Mouse (Mus musculus) heart, postnatal 25 days (tissue): Measurements from ENCODE around the gene Fmnl1. TPM values are rescaled to one million over a fixed set of nuclear protein-coding genes. Genes with fewer than 3 reads are reported as not detected.

Experiments used
- DNase-seq: peaks from one replicate; pipeline ENCODE4 v3.0.0; 2022; ENCODE audit warnings: low spot score
- intact Hi-C: fragments of 180-260 bp; cut with DNase I; formaldehyde crosslinking; loops from one replicate; pipeline ENCODE4 v1.15.1; 2025
- total RNA-seq, 2 experiments: library from RNA; stranded (reverse); gene quantifications; 2 replicates each; pipeline ENCODE4 v1.2.3; 2021

Gene Fmnl1
- 10 to 100 TPM; 15.1 to 18.2 TPM for total RNA-seq

DNA sequence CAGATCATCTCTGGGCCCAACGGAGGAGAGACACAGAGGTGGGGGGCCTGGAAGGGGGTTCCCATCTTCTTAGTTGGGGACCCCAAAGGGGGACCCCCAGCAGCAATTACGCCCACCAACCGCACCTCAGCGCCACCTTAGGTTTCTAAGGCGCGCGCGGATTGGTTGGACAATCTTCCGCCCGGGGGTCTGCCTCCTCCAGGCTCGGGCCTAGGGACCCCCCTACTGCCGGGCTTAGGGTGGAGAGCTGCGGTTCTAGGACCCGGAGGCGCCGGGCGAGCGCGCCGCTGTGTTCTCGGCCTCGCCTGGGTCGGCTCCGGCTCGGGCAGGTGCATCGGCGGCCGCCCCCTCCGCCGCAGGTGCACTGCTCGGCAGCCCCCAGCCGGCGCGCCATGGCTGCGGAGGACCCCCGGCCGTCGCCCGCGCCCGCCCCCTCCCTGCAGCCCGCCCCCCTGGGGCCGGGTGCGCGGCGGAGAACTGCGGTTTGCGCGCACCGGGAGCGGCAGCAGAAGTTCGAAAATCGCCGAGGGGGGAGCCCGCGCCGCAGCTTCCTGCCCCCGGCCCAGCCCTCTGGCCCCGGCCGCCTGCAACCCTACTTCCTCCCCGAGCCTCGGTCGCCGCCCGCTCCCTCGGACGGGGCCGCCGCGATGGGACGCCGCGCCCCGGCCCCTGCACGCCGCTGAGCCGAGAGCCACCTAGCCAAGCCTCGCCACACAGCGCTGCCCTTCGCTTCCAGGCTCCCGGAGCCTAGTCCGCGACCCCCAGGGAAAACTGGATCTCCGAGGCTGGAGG, at the start of gene Fmnl1:
TSS of gene Fmnl1 (plus strand) at position 614 of the 792 bp plus-strand sequence.
- intact Hi-C loops = loop anchor here (1.0 to 2.0 kb wide), 2 partner anchors 56 to 62 kb away; no protein-coding TSS in a partner anchor
- no peak for DNase-seq

DNA sequence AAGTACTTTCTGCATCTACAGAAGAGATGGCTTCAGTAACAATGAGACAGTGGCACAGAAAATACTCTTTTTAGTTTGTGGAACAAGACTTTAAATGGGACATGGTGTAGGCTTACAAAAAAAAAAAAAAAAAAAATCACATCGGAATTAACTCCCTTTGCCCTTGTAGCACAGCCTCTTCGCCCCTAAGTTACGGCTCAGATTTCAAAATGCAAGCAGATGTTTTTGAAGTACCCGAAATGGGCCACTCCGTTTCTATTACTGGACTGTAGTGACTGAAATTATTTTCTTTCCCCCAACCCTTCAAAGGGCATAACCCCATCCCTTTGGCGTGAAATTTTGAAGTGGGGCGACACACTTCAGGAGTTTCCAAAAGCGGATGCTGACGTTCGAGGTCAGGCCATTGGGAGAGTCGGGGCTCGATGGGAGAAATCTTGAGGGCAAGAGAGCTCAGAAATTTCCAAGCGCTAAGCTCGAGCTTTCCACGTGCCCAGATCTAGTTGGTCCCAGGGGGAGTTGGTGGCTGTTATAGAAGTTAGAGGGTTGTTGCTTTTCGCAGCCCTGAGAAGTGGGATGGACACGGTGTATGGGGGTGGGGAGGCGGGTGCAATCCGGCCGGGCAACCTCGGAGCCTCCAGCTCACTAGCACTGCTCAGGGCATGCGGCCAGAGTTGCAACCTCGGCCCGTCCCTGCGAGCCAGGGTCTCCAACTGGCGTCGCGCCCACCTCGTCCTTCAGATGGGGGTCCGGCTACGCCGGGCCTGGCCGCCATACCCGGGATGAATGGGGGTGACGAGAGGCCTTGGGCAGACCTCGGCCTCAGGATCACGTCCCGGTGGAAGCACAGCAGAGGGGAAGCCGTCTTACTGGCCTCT, 39.0 kb upstream of the Fmnl1 start, which contains the start of gene Hexim2:
TSS of gene Hexim2 (plus strand) at position 729 of the 875 bp plus-strand sequence.
- peak; percentile 55 for DNase-seq
- intact Hi-C loops = loop anchor here (1.0 kb wide), 1 partner anchor 14 kb away; no protein-coding TSS in a partner anchor

DNA sequence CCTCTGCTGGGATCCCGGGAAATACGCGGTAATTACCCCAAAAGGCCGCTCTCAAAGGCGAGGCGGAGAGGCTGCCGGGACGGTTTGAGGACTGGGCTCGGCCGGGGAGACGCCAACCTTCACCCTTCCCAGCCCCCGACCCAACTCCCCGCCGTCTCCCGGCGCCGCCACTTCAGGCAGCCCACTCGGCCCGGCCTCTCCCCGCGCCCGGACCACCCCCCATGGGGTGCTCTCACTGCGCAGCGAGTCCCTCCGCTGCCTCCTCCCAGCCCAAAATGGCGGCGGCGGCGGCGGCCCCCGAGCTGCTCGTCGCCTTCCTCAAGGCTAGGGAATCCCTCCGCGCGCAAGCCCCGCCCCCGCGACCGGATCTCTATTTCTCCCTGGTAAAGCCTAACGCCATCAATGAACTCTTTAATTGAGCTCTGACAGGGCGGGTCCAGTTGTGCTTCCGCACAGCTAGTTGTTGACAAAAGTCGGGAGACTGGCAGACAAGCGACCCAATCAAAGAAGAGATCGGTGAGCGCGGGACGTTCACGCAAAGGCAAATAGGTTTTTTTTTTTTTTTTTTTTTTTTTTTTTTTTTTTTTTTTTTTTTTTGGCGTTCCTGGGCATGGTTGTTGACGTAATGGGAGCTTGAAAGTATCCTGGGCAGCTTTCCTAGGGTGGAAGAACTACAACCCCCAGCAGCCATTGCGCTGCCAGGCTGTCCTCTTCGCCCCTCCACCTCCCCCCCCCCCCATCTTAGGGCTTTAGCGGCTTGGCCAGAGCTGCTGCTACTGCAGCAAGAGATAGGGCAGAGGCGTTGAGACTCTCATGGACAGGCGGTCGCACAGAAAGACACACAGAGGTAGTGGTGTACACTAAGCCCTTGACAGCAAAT, 38.1 kb upstream of the Fmnl1 start:
- peak; percentile 99 for DNase-seq
- intact Hi-C loops = loop anchor here (1.0 kb wide), 1 partner anchor 15 kb away; no protein-coding TSS in a partner anchor

DNA sequence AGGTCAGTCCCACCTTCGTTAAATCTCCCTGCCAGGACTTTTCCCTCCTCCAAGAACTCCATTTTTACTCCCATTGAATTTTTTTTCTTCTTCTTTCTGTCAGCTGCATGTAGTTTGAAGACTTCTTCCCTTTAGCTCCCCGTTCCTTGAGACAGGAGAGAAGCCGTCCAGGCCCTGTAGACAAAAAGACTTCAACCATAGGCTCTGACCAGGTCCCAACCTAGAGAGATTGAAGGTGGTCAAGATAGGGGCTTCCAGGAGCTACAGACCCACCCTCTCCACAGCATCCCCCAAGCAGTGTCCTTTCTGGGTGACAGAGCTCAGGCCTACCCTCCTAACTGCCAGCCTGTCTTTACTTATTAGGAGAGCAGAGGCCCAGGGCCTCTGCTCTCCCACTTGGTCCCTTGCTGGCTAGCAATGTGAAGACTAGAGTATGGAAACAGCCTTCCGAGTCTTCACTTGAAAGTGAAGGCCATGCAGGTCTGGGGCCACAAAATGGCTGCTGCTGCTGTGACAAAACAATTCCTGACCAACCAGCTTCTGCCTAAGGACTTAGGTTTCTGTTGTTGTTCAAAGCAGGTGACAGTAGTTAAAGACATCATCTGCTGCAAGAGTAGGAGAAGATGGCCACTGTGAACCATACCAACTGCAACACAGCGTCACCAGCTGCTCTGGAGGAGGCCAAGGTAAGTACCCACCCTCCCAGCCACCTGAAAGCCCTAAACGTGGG, 37.3 kb upstream of the Fmnl1 start:
- intact Hi-C loops = no loop called here
- DNase-seq = no peak

DNA sequence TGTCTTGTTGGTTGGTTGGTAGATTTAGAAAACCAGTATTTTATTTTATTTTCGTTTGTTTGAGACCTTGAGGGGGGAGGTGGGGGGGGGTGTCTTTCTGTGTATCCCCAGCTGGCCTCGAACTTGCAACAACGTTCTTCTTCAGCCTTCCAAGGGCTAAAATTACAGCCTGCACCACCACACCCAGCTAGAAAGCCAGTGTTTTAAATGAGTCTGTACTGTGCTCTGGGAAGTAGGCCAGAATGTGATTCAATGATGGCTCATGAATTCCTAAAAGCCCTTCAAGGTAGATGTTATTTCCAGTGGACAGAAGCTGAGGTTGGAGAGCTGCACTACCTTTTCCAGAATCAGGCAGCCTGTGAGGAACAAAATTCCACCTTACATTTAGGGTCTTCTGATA, 36.7 kb upstream of the Fmnl1 start:
- intact Hi-C loops = no loop called here
- no peak for DNase-seq

DNA sequence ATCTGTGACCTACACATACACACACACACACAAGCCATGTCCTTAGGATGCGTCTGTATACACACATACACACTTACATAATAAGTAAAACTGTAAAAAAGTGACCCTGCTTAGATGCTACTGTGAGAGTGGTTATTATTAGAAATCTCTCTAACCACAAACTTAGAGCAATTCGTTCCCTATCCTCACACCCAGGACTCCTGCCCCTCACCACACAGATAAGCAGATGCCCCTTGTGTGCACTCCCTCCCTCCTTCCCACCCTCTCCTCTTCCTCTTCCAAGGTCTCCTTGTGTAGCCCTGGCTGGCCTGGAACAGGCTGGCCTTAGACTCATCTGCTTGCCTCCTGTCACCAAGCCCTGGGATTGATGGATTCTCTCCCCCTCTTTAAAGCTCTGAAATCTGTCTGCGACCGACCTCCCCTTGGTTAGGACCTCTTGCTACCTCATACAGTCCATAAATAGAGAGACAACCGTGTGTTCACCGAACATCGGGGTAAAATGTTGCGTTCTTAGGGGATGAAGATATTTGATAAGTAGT, 34.8 kb upstream of the Fmnl1 start:
- intact Hi-C loops = no loop called here
- no peak for DNase-seq

DNA sequence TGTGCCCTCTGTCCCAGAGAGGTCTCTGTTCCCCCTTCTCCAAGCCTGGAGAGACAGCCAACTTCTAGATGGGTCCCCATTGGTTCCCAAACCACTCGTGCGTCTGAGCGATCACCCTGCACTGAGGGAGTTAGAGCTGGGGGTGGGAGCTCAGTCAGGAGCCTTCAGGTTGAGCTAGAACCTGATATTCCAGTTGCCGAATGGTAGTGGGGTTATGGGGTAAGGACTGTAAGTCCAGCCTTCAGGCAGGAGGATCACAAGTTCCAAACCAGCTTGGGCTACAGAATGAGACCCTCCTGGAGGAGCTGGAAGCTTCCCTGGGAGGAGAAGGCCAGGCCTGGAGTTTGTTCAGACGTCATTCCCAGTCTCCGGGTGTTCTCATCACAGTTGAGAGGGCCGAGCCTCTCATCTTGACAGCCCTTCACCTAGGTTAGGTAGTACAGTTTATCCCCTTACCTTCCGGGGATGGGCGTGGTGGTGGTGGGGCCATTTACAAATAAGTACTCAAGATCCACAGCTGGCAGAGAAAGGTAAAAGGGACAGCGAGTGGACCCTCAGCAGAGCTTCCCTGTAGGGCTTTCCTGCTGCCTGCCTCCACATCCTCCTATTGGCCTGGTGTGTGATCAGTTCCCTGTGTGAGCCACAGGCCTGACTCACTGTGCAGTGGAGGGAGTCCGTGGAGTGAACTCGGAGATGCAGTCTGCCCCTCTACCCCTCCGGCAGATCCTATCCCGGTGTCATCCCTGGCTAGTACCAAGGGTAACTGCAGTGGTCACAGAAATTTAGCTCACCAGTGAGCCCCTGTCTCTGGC, 30.8 kb upstream of the Fmnl1 start:
- intact Hi-C loops = no loop called here
- DNase-seq = no peak

DNA sequence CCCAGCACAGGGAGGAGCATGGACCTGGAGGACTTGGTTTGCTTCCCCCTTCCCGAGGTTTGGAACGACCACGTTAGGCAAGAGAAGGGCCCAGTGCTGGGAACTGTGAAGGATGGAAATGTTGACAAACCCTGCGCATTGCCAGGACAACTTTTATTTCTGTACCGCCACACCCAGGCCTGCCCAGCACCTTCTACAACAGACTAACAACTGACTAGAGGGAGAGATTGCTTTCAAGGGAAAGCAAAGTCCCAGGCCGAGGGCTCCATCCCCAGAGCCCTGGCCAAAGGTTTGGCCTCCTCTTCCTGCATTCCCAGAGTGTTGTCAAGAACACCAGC, 30.2 kb upstream of the Fmnl1 start:
- no peak for DNase-seq
- intact Hi-C loops = no loop called here

DNA sequence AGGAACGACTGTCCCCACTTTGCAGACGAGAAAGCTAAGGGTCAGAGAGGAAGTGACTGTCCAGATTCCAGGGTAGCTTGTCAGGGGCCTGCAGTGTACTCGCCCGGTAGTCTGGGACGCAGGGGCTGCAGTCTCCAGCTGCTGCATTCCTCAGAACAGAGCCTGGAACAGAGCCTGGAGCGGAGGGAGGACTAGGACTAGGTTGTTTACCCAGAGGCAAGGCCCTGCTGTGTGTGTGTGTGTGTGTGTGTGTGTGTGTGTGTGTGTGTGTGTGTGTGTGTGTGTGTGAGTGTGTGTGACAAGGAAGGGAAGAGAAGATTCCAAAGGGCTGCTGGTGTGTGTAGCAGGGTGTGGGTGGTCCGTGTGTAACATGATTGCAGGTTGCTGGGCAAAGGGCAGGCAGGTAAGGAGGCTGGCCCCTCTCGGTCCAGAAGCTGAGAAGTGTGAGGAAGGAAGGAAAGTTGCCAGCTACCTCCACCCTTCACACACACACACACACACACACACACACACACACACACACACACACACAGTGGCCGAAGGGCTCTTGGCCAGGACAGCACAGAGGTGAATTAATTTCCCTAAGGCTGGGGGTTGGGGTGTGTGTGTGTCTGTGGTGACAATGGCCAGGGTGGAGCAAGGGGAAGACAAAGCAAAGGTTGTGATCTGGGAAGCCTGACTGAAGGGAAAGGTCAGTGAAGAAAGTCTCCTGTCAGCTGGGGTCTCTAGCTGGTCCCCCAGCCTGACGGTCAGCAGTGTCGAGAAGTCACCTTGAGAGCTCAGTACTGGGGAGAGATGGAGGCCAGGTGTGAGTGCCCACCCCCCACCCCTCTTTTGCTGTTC, 29.6 kb upstream of the Fmnl1 start:
- peak; percentile 65 for DNase-seq
- intact Hi-C loops = no loop called here

DNA sequence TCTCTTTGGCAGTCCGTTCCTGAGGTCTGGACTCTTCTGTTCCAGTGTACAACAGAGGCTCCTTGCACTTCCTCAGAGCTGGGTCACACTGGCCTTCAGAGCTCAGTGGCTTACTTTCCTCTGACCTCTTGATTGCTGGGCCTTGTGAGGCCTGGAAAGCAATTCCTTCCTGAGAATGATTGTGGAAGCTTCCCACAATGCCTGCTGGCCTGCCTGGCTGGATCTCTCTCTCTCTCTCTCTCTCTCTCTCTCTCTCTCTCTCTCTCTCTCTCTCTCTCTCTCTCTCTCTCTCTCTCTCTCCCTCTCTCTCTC, 29.0 kb upstream of the Fmnl1 start:
- DNase-seq = no peak
- intact Hi-C loops = no loop called here

DNA sequence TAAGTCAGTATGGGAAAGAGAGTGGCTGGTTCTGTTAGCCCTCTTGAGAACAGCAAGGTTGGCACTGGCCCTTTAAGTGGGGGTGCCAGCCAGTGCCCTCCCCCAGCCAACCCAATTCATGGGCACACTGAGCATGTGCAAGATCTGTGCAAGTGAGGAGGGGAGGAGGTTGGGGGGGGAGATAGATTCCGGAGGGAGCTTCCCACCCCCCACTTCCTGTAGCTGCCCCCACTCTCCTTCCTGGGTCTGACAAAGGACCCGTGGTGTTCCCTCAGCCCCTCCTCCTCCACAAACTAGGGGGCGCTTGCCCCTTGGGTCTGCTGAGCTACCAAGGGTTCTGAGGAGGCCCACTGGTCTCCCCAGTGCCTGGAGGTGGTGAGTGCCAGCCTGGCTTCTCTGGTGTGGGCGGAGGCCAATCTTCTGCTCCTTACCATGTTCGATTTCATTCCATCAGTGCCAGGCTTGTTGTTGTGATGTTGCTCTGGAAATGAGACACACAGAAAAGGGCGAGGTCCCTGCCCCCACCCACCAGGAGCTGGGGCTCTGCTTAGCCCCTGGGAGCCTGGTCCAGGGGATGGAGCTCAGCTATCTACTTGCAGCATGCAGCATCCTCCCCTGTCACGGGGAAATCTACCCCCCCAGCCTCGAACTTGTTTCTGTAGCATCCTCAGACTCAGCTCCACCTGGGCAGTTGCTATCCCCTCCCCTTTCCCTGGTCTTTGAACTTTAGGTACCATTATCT, 28.3 kb upstream of the Fmnl1 start:
- intact Hi-C loops = no loop called here
- DNase-seq = peak; percentile 34

DNA sequence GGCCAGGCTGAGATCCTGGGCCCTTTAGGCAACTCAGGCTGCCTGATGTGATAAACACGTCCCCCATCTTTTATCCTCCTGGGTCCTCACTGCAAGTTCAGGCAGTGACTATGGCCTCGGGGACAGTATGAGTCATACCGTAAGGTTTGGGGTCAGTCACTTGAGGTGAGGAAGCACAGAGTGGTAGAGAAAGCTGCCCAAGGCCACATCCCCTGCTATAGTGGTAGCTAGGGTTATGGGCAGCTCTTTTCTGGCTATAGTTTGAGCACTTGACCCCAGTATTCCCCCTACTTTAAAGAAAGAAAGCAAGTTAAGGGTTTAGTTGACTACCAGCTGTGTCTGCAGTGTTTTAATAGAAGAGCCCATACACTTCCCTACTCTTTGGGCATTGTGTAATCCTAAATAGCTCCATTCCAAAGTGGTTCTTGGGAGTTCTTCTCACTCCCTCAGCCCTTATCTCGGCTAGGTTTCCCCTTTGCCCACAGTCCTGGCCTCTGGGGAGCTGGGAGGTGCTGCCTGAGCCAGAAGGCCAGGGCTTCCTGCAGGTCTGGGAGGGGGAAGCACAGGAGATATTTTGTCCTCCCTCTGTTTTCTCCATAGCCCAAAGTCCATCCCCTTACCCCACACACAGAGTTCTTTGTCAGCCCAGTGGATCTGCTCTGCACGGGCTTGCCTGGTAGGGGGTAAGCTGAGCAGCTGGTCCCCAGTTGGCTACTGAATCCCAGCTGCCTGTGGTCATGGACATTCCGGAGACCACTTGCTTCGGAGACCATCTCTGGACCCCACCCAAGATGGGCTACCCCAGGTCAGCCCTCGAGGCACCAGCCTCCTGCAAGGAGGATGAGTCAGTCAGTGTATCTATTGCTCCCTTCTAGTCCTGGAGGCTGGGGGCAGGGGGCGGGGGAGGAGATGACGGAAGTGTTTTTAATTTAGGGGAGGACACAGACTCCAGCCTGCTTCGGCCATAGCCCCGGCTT, 26.3 kb upstream of the Fmnl1 start:
- no peak for DNase-seq

DNA sequence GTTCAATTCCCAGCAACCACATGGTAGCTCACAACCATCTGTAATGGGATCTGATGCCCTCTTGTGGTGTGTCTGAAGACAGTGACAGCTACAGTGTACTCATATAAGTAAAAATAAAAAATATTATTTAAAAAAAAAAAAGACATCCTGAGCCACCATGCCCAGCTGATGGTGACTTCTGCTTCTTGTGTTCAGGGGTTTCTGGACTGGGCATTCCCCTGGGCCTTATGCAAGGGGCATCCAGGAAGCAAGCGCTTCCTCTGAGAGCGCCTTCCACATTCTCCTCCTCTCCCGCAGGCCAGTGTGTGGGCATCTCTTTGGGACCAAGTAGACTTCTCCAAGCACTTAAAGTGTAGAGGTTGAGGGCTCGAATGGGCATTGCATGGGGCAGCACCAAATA, 24.5 kb upstream of the Fmnl1 start:
- no peak for DNase-seq
- intact Hi-C loops = no loop called here

More for the DNA sequence above, 26.3 kb upstream of the Fmnl1 start:
- intact Hi-C loops = no loop called here

DNA sequence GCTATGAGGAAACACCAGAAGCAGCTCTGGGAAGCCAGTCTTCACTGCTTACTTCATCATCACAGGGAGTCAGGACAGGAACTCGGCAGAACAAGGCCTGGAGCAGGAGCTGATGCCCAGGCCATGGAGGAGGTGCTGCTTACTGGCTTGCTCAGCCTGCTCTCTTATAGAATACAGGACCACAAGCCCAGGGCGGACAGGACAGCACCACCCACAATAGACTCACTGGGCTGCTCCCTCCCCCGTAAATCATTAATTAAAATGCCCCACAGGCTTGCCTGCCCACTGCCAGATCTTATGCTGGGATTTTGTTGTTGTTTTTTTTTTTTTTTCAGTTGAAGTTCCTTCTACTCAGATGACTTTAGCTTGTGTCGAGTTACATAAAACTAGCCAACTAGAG, 23.1 kb upstream of the Fmnl1 start:
- intact Hi-C loops = no loop called here
- DNase-seq = no peak

DNA sequence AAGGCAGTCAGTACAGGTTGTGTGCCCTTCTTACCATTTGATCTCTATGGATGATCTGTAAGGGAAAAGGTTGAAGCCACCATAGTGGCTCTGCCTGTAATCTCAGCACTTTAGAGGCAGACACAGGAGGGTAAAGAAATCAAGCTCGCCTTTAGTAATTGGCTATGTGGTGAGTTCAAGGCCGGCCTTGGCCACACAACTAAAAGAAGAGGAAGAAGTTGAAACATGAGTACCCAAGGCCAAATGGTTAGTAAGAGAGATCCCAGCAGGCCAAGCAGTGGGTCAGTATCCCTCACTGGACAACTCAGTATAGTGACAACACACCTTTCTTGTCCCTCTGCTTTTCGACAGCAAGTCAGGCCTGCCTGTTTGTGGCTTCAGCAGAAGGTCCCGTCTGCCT, 21.1 kb upstream of the Fmnl1 start:
- DNase-seq = no peak
- intact Hi-C loops = loop anchor here (10.0 kb wide), 1 partner anchor 245 kb away; the partner anchor contains the start of gene Gfap
